Mouse (Mus musculus) E14TG2a.4 (cell line): Measurements from ENCODE around the gene H2-Eb2.
"Not testable (repeated sequence)": the region's sequence is repeated elsewhere in the genome, so short reads cannot be mapped to it uniquely, and the experiment has no call there.

Experiments used
- CTCF ChIP-seq: conservative IDR thresholded peaks from 2 replicates; pipeline ENCODE4 v1.5.1; 2014; ENCODE audit warnings: low read length
- NANOG ChIP-seq: IDR thresholded peaks from 2 replicates; pipeline ENCODE4 v1.6.1; 2014; ENCODE audit warnings: borderline replicate concordance, low read length, mixed read lengths

DNA sequence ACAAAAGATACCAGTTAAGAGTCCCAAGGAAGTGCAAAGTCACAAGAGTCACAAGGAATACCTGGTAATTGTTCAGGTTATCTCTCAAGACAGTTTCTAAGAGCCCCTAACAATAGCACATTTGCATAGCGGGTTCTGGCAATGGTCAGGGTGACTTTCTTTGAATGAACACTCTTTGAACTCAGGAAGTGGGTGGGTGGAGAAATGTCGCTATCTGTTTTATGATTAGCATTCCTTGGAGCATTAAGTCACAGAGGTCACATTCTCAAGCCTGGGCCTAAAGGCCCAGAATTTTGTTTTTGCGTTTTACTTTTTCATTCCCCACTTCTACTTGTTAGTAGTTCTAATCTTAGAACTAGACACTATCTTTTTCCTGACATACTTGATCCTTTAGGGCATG lies 14.9 kb upstream of the H2-Eb2 start:
- TF ChIP-seq CTCF, NANOG: not testable (repeated sequence)
